Mouse (Mus musculus) lung, postnatal 0 days (tissue): ENCODE measurements at regions not wholly inside any gene's neighbourhood (a gene's known extent, or its start where the extent isn't known, plus 50 kb on each side); places are given as distances from the start of the nearest gene placed in this dataset.

ENCODE experiments used
- ATAC-seq: fragments of 200-750 bp; cut with Nextera tagmentation; 2 replicates; pipeline ENCODE4 v1.8.0; 2017; ENCODE audit warnings: moderate library complexity
- DNase-seq: peaks from one replicate; pipeline ENCODE4 v3.0.0-alpha.2; 2016; ENCODE audit warnings: low spot score
- H3K27ac ChIP-seq: fragments of 300-500 bp; sonication (generic); 2 replicates; pipeline ENCODE4 v1.5.1; 2014; ENCODE audit warnings: antibody characterized with exemption, mild to moderate bottlenecking, low read length, mixed read lengths
- H3K27me3 ChIP-seq: fragments of 300-500 bp; sonication (generic); replicated peaks from 2 replicates; pipeline ENCODE4 v1.6.1; 2014; ENCODE audit warnings: low read length, mixed read lengths; ENCODE audit not compliant: insufficient read depth
- H3K36me3 ChIP-seq: fragments of 300-500 bp; sonication (generic); 2 replicates; pipeline ENCODE4 v1.6.1; 2014; ENCODE audit warnings: low read length, mixed read lengths; ENCODE audit not compliant: insufficient read depth
- H3K4me1 ChIP-seq: fragments of 300-500 bp; sonication (generic); 2 replicates; pipeline ENCODE4 v1.6.1; 2014; ENCODE audit warnings: antibody characterized with exemption, low read depth, low read length, mixed read lengths; ENCODE audit not compliant: insufficient read depth
- H3K4me2 ChIP-seq: fragments of 300-500 bp; sonication (generic); replicated peaks from 2 replicates; pipeline ENCODE4 v1.6.1; 2014; ENCODE audit warnings: low read depth, mild to moderate bottlenecking, low read length, moderate library complexity, mixed read lengths
- H3K4me3 ChIP-seq: fragments of 300-500 bp; sonication (generic); 2 replicates; pipeline ENCODE4 v1.5.1; 2014; ENCODE audit warnings: low read depth, low read length
- H3K9ac ChIP-seq: fragments of 300-500 bp; sonication (generic); replicated peaks from 2 replicates; pipeline ENCODE4 v1.6.1; 2014; ENCODE audit warnings: low read depth, mild to moderate bottlenecking
- H3K9me3 ChIP-seq: fragments of 300-500 bp; sonication (generic); 2 replicates; pipeline ENCODE4 v1.6.1; 2016; ENCODE audit warnings: low read length, mixed read lengths
- CTCF ChIP-seq: IDR thresholded peaks from 2 replicates; pipeline ENCODE4 v1.5.1; 2016; ENCODE audit warnings: antibody characterized with exemption, mild to moderate bottlenecking
- EP300 ChIP-seq: IDR thresholded peaks from 2 replicates; pipeline ENCODE4 v1.6.1; 2016; ENCODE audit warnings: antibody characterized with exemption, mild to moderate bottlenecking, control low read depth
- WGBS: fragments of 180-500 bp; shearing (Covaris S2); extraction: QIAGEN DNeasy Blood & Tissue Kit; methylation state at CpG from one replicate; pipeline ENCODE4 v1.1.7; 2014; 5-methylcytosine and 5-hydroxymethylcytosine counted together

DNA sequence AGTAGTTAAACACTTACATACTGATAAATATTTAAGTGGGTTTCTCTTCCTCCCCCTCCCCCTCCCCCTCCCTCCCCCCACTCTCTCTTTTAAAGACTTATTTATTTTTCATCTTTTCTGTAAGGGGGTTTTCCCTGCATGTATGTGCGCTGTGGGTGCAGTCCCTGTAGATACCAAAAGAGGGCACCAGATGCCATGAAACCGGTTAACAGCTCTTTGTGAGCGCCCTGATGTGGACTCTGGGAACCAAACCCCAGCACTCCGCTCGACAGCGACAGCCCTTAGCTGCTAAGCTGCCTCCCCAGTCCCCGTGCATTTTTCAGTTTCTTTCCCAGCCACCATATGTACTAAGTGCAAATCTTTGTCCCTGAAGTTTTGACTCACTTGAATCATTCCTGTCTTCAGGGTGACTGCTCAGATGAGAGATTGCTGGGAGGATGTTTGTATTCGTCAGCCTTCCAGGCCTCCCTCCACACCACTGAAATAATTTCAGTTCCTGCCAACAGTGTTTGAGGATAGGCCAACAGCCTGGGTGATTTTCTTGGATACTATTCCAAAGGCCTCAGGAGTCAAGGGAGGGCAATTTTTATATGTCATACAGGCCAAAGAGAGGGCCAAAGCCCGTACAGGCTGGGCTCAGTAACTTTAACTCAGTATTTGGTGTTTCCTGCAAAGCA is 309.3 kb downstream of the Prdm2 start:
- ATAC-seq (peak; percentile 67), DNase-seq (peak; percentile 62)
- H3K4me3 ChIP-seq, result no peak overlapping the region
- peak; percentile 46 for TF ChIP-seq CTCF
- no peak for TF ChIP-seq EP300
- H3K9ac ChIP-seq, result no peak overlapping the region
- no peaks in the 10 kb centered on the region for H3K36me3 ChIP-seq
- no peaks in the 10 kb centered on the region for H3K9me3 ChIP-seq
- no peak overlapping the region for H3K27ac ChIP-seq
- H3K4me2 ChIP-seq, result no peak overlapping the region
- 64% methylated on average over 9 of the region's 9 CpGs for WGBS
- H3K27me3 ChIP-seq, result no peaks in the 10 kb centered on the region
- no peaks in the 10 kb centered on the region for H3K4me1 ChIP-seq

- 57% methylated on average over 2 of the region's 9 CpGs for WGBS
- Histone ChIP-seq H3K36me3 (no peaks in the 10 kb centered on the region), H3K4me3 (no peak overlapping the region), H3K27me3 (no peaks in the 10 kb centered on the region), H3K4me1 (no peaks in the 10 kb centered on the region), H3K27ac (no peak overlapping the region), H3K9me3 (no peaks in the 10 kb centered on the region), H3K9ac (no peak overlapping the region), H3K4me2 (no peak overlapping the region)
- no peak for TF ChIP-seq CTCF
- no peak for TF ChIP-seq EP300
- DNase-seq, result no peak
- ATAC-seq, result no peak
Observed at GRCm38 (mm10) chr4:142900792-142901191, 312.0 kb downstream of the Prdm2 start.

GRCm38 (mm10) chr4:142898994-142899393 is 313.8 kb downstream of the Prdm2 start:
- Histone ChIP-seq H3K4me3 (no peak overlapping the region), H3K9ac (no peak overlapping the region), H3K4me2 (no peak overlapping the region), H3K27me3 (no peaks in the 10 kb centered on the region), H3K9me3 (no peaks in the 10 kb centered on the region), H3K4me1 (no peaks in the 10 kb centered on the region), H3K36me3 (no peaks in the 10 kb centered on the region), H3K27ac (no peak overlapping the region)
- no peak for DNase-seq
- no peak for ATAC-seq
- 58% methylated on average over 1 of the region's 1 CpGs for WGBS
- TF ChIP-seq EP300 (no peak), CTCF (no peak)

- Histone ChIP-seq H3K9ac (no peak overlapping the region), H3K9me3 (no peaks in the 10 kb centered on the region), H3K4me1 (no peaks in the 10 kb centered on the region), H3K27ac (no peak overlapping the region), H3K27me3 (no peaks in the 10 kb centered on the region), H3K4me3 (no peak overlapping the region), H3K4me2 (no peak overlapping the region), H3K36me3 (no peaks in the 10 kb centered on the region)
- WGBS, result 79% methylated on average over 1 of the region's 1 CpGs
- TF ChIP-seq EP300, result no peak
- TF ChIP-seq CTCF, result no peak
- no peak for DNase-seq
- ATAC-seq, result no peak
Observed at GRCm38 (mm10) chr4:142890711-142891110, 322.1 kb downstream of the Prdm2 start.

DNA sequence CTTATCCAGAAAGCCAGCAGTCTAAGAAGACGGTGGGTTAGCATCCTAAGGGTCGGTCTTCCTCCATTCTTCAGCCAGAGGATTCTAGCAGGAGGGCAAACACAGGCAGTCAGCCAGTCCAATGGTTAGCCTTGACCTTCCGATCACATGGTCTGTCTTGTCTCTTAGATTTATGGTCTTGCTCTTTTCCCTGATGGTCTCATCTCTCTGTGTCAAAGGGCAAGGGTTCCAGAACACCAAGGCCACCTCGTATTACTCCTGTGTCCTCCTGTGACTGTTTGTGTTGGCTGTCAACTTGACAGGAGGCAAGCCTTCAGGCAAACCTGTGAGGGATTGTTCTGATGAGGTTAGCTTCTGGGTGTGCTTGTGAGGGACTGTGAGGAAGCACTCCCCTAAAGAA is 323.9 kb downstream of the Prdm2 start:
- H3K27me3 ChIP-seq, result no peaks in the 10 kb centered on the region
- H3K9ac ChIP-seq, result no peak overlapping the region
- TF ChIP-seq EP300 (no peak), CTCF (no peak)
- ATAC-seq, result no peak
- H3K9me3 ChIP-seq, result no peaks in the 10 kb centered on the region
- no peaks in the 10 kb centered on the region for H3K4me1 ChIP-seq
- DNase-seq, result no peak
- H3K27ac ChIP-seq, result no peak overlapping the region
- WGBS, result 65% methylated on average over 4 of the region's 4 CpGs
- H3K36me3 ChIP-seq, result no peaks in the 10 kb centered on the region
- H3K4me2 ChIP-seq, result no peak overlapping the region
- H3K4me3 ChIP-seq, result no peak overlapping the region

DNA sequence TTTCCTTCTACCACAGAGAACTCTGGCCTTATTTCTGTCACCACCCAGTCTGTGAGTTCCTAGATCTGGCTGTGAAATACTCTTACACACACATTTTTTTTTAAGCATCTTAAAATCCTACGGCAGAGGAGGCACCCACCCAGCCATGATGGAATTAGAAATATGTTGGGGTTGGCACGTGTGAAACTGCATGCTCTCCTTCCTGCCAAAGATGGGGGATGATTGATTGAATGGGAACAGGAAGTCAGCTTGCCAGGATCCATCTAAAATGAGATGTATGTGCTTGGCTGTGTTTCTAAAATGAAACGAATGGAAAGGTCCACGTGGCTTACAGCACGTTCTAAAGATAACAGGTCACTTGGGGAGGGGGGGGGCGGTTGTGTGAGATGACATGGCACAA is 324.9 kb downstream of the Prdm2 start:
- DNase-seq (peak; percentile 7), ATAC-seq (no peak)

More for the DNA sequence above, 324.9 kb downstream of the Prdm2 start:
- Histone ChIP-seq H3K36me3 (no peaks in the 10 kb centered on the region), H3K27me3 (no peaks in the 10 kb centered on the region), H3K9ac (no peak overlapping the region), H3K4me3 (no peak overlapping the region), H3K4me2 (no peak overlapping the region), H3K27ac (no peak overlapping the region), H3K4me1 (no peaks in the 10 kb centered on the region), H3K9me3 (no peaks in the 10 kb centered on the region)
- WGBS, result 21% methylated on average over 6 of the region's 6 CpGs
- no peak for TF ChIP-seq EP300
- no peak for TF ChIP-seq CTCF
